Mouse (Mus musculus) cerebellum, postnatal 36 days (tissue): ENCODE measurements at regions not wholly inside any gene's neighbourhood (a gene's known extent, or its start where the extent isn't known, plus 50 kb on each side); places are given as distances from the start of the nearest gene placed in this dataset.

ENCODE experiments used
- DNase-seq, 2 experiments: peaks; one replicate each; pipeline ENCODE4 v3.0.0; 2021 to 2022; ENCODE audit warnings: mixed read lengths in 2 of 2

GRCm38 (mm10) chr13:28563585-28563984 lies 306.3 kb downstream of the Gm11361 start:
- DNase-seq = no peak

GRCm38 (mm10) chr13:28560081-28560480 lies 302.8 kb downstream of the Gm11361 start:
- DNase-seq = no peak

GRCm38 (mm10) chr13:28557032-28557570 lies 299.8 kb downstream of the Gm11361 start:
- DNase-seq = no peak

GRCm38 (mm10) chr13:28556385-28556938 lies 299.1 kb downstream of the Gm11361 start:
- DNase-seq = no peak

GRCm38 (mm10) chr13:28554143-28554830 lies 297.0 kb downstream of the Gm11361 start:
- no peak for DNase-seq

GRCm38 (mm10) chr13:28552974-28553750 lies 295.8 kb downstream of the Gm11361 start:
- DNase-seq = no peak

- DNase-seq = no peak
These were observed 294.2 kb downstream of the Gm11361 start for GRCm38 (mm10) chr13:28551555-28551954.

- no peak for DNase-seq
These were observed 288.5 kb downstream of the Gm11361 start for GRCm38 (mm10) chr13:28545797-28546196.

GRCm38 (mm10) chr13:28545337-28545736 lies 288.0 kb downstream of the Gm11361 start:
- no peak for DNase-seq

- no peak for DNase-seq
These were observed 287.5 kb downstream of the Gm11361 start for GRCm38 (mm10) chr13:28544819-28545180.

- DNase-seq = peak; percentile 8 to 12
These were observed 286.9 kb downstream of the Gm11361 start for GRCm38 (mm10) chr13:28544003-28544818.

GRCm38 (mm10) chr13:28541607-28542006 lies 284.3 kb downstream of the Gm11361 start:
- no peak for DNase-seq

GRCm38 (mm10) chr13:28533080-28533479 lies 275.8 kb downstream of the Gm11361 start:
- DNase-seq = no peak

GRCm38 (mm10) chr13:28532278-28532677 lies 274.9 kb downstream of the Gm11361 start:
- peak in 1 of 2 experiments; percentile 16 for DNase-seq

- DNase-seq = no peak
These were observed 274.2 kb downstream of the Gm11361 start for GRCm38 (mm10) chr13:28531534-28531999.

- no peak for DNase-seq
These were observed 273.6 kb downstream of the Gm11361 start for GRCm38 (mm10) chr13:28530947-28531346.

- DNase-seq = no peak
These were observed 271.7 kb downstream of the Gm11361 start for GRCm38 (mm10) chr13:28528898-28529511.

- DNase-seq = no peak
These were observed 269.0 kb downstream of the Gm11361 start for GRCm38 (mm10) chr13:28526299-28526698.

GRCm38 (mm10) chr13:28524411-28524810 lies 267.1 kb downstream of the Gm11361 start:
- no peak for DNase-seq

- DNase-seq = no peak
These were observed 262.8 kb downstream of the Gm11361 start for GRCm38 (mm10) chr13:28520127-28520482.

- DNase-seq = no peak
These were observed 262.2 kb downstream of the Gm11361 start for GRCm38 (mm10) chr13:28519383-28520126.
